Mouse (Mus musculus) cortical plate, adult 2 months (tissue): ENCODE data around the gene 4930432M17Rik.

ENCODE experiments used
- CTCF ChIP-seq: fragments of 200-500 bp; IDR thresholded peaks from 2 replicates; pipeline ENCODE4 v1.5.1; 2011; ENCODE audit warnings: mild to moderate bottlenecking, control low read depth, low read length; ENCODE audit not compliant: insufficient read depth; ENCODE audit errors: extremely low read depth
- POLR2A ChIP-seq: fragments of 200-500 bp; IDR thresholded peaks from 2 replicates; pipeline ENCODE4 v1.6.1; 2011; ENCODE audit warnings: mild to moderate bottlenecking, low read length, control low read depth; ENCODE audit not compliant: insufficient read depth; ENCODE audit errors: extremely low read depth

DNA sequence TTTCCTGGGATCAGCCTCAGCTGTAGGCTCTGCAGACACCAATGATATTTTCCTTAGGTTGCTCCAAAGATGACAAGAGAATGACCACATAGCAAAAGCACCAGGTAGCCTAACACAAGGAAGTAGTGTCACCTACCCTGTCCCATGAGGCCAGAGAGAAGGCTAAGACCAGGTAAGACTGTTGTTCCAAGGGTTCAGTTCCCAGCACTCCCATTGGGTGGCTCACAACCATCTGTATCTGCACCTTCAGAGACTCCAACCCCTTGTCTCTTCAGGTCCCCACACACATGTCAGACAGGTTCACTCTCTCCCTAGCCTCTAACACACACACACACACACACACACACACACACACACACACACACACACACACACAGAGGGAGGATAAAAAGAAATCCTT is 44.8 kb downstream of the 4930432M17Rik start:
- TF ChIP-seq POLR2A: no peak
- TF ChIP-seq CTCF: no peak
